Mouse (Mus musculus): ENCODE results near the gene Apof. TPM values are rescaled to one million over a fixed set of nuclear protein-coding genes. Genes with fewer than 3 reads are reported as not detected.

Gene Apof
- total RNA-seq, 2 experiments from 2014 or later: 0.28 TPM; not detected in 1

- DNase-seq (ENCODE audit: low spot score): no peak
Observed at GRCm38 (mm10) chr10:128297221-128297620, 28.8 kb downstream of the Apof start.

GRCm38 (mm10) chr10:128297622-128298021 is 29.2 kb downstream of the Apof start:
- no peak for DNase-seq (ENCODE audit: low spot score)

- no peak for DNase-seq (ENCODE audit: low spot score)
Observed at GRCm38 (mm10) chr10:128298243-128298642, 29.8 kb downstream of the Apof start.

GRCm38 (mm10) chr10:128298702-128299171 is 30.3 kb downstream of the Apof start, which contains the start of gene Il23a:
Gene Il23a, minus strand, starts transcription at chr10:128298752.
- DNase-seq (ENCODE audit: low spot score): no peak

GRCm38 (mm10) chr10:128302357-128302756 is 33.9 kb downstream of the Apof start:
- no peak for DNase-seq (ENCODE audit: low spot score)

- DNase-seq (ENCODE audit: low spot score): no peak
Observed at GRCm38 (mm10) chr10:128302785-128303125, 34.3 kb downstream of the Apof start.

- peak; percentile 100 for DNase-seq (ENCODE audit: low spot score)
Observed at GRCm38 (mm10) chr10:128303126-128304021, 34.9 kb downstream of the Apof start, which contains the start of gene Pan2. Gene Pan2, plus strand, starts transcription at chr10:128303335.

- DNase-seq (ENCODE audit: low spot score): no peak
Observed at GRCm38 (mm10) chr10:128309654-128310053, 41.2 kb downstream of the Apof start.

- DNase-seq (ENCODE audit: low spot score): no peak
Observed at GRCm38 (mm10) chr10:128310177-128310576, 41.7 kb downstream of the Apof start.

GRCm38 (mm10) chr10:128310902-128311301 is 42.4 kb downstream of the Apof start:
- no peak for DNase-seq (ENCODE audit: low spot score)

- DNase-seq (ENCODE audit: low spot score): no peak
Observed at GRCm38 (mm10) chr10:128315578-128315977, 47.1 kb downstream of the Apof start.

Other genes starting within 250 kb of the Apof start
- gene Naca, start 233.1 kb upstream of the Apof start, total RNA-seq (2021): 100 to 1,000 TPM; 382 to 392 TPM
- 10 to 100 TPM; 72.1 to 87.9 TPM for gene Ptges3, start 209.7 kb upstream of the Apof start, total RNA-seq (2021)
- 1,000 to 10,000 TPM; 3,383 to 3,450 TPM for gene Atp5b, start 185.4 kb upstream of the Apof start, total RNA-seq (2021)
- gene Baz2a, start 177.1 kb upstream of the Apof start, total RNA-seq (2021): 10 to 100 TPM; 12.4 to 13.9 TPM
- gene Rbms2, start 88.4 kb upstream of the Apof start, total RNA-seq (2021): 10 to 100 TPM; 61.7 to 69.1 TPM
- under 1 TPM; 0.43 TPM for gene Gls2, start 74.2 kb upstream of the Apof start, total RNA-seq (2021)
- 10 to 100 TPM; 33.0 to 34.6 TPM for gene Spryd4, start 56.9 kb upstream of the Apof start, total RNA-seq (2021)
- gene Mip, start 42.8 kb upstream of the Apof start, total RNA-seq (2021): not detected
- 1 to 10 TPM; 2.1 to 3.2 TPM for gene Timeless, start 36.6 kb upstream of the Apof start, total RNA-seq (2021)
- gene Apon, start 14.6 kb upstream of the Apof start, total RNA-seq (2021): under 1 TPM in 1 of 2 experiments, not detected in 1; 0.21 TPM
- gene Stat2, start 1.9 kb downstream of the Apof start, total RNA-seq (2021): 1 to 10 TPM; 2.7 to 5.2 TPM
- not detected for gene Il23a, start 30.1 kb downstream of the Apof start, total RNA-seq (2021)
- 1 to 10 TPM; 3.3 to 3.7 TPM for gene Pan2, start 34.7 kb downstream of the Apof start, total RNA-seq (2021)
- gene Cnpy2, start 53.8 kb downstream of the Apof start, total RNA-seq (2021): 10 to 100 TPM; 46.4 to 48.3 TPM
- 100 to 1,000 TPM; 561 to 590 TPM for gene Cs, start 69.1 kb downstream of the Apof start, total RNA-seq (2021)
- gene Coq10a, start 100.3 kb downstream of the Apof start, total RNA-seq (2021): 100 to 1,000 TPM; 388 to 467 TPM
- gene Ankrd52, start 108.4 kb downstream of the Apof start, total RNA-seq (2021): 10 to 100 TPM; 44.5 to 47.0 TPM
- gene Slc39a5, start 132.6 kb downstream of the Apof start, total RNA-seq (2021): not detected
- 10 to 100 TPM; 61.0 to 65.2 TPM for gene Nabp2, start 142.8 kb downstream of the Apof start, total RNA-seq (2021)
- gene Rnf41, start 143.0 kb downstream of the Apof start, total RNA-seq (2021): 10 to 100 TPM; 12.7 to 13.2 TPM
- gene Smarcc2, start 190.6 kb downstream of the Apof start, total RNA-seq (2021): 10 to 100 TPM; 44.1 to 49.5 TPM
- 100 to 1,000 TPM; 150 to 187 TPM for gene Myl6, start 225.5 kb downstream of the Apof start, total RNA-seq (2021)
- 10 to 100 TPM in 1 of 2 experiments, 1 to 10 TPM in 1; 9.0 to 28.2 TPM for gene Myl6b, start 230.0 kb downstream of the Apof start, total RNA-seq (2021)